Mouse (Mus musculus) stomach, embryonic 14.5 days (tissue): Measurements from ENCODE around the gene Hspa13. TPM values are rescaled to one million over a fixed set of nuclear protein-coding genes. Genes with fewer than 3 reads are reported as not detected.

Experiments
- ATAC-seq: fragments of 200-750 bp; cut with Nextera tagmentation; 2 replicates; pipeline ENCODE4 v1.8.0; 2017; ENCODE audit warnings: low read depth, moderate TSS enrichment; ENCODE audit not compliant: insufficient number of reproducible peaks, insufficient read depth, low FRiP score
- H3K27ac ChIP-seq: fragments of 300-500 bp; sonication (generic); 2 replicates; pipeline ENCODE4 v1.5.1; 2014; ENCODE audit warnings: mild to moderate bottlenecking, low read length, moderate library complexity, mixed read lengths
- H3K27me3 ChIP-seq: fragments of 300-500 bp; sonication (generic); 2 replicates; pipeline ENCODE4 v1.6.1; 2014; ENCODE audit warnings: low read length, control low read depth, mixed read lengths; ENCODE audit not compliant: control insufficient read depth, insufficient read depth
- H3K36me3 ChIP-seq: fragments of 300-500 bp; sonication (generic); 2 replicates; pipeline ENCODE4 v1.6.1; 2014; ENCODE audit warnings: mild to moderate bottlenecking, control low read depth, low read length, moderate library complexity, mixed read lengths; ENCODE audit not compliant: control insufficient read depth, insufficient read depth
- H3K4me1 ChIP-seq: fragments of 300-500 bp; sonication (generic); 2 replicates; pipeline ENCODE4 v1.6.1; 2014; ENCODE audit warnings: low read length, control low read depth, mixed read lengths; ENCODE audit not compliant: control insufficient read depth, insufficient read depth
- H3K4me2 ChIP-seq: fragments of 300-500 bp; sonication (generic); replicated peaks from 2 replicates; pipeline ENCODE4 v1.6.1; 2014; ENCODE audit warnings: low read depth, low read length, control low read depth
- H3K4me3 ChIP-seq: fragments of 300-500 bp; sonication (generic); 2 replicates; pipeline ENCODE4 v1.5.1; 2014; ENCODE audit warnings: low read depth, low read length, control low read depth
- H3K9ac ChIP-seq: fragments of 300-500 bp; sonication (generic); replicated peaks from 2 replicates; pipeline ENCODE4 v1.6.1; 2014; ENCODE audit warnings: low read depth, mild to moderate bottlenecking, control low read depth, low read length, moderate library complexity, mixed read lengths
- H3K9me3 ChIP-seq: fragments of 300-500 bp; sonication (generic); 2 replicates; pipeline ENCODE4 v1.6.1; 2016; ENCODE audit warnings: low read depth, low read length, control low read depth; ENCODE audit not compliant: control insufficient read depth
- WGBS: fragments of 180-500 bp; shearing (Covaris S2); extraction: QIAGEN DNeasy Blood & Tissue Kit; methylation state at CpG from one replicate; pipeline ENCODE4 v1.1.7; 2014; 5-methylcytosine and 5-hydroxymethylcytosine counted together
- polyA plus RNA-seq: library from polyadenylated mRNA; unstranded; fragments of >200 nt; fragmentation: Nextera tagmentation; extraction: Ambion mirVana; gene quantifications from 2 replicates; pipeline ENCODE4 v1.2.1, GENCODE M21; 2014

Gene Hspa13
- polyA plus RNA-seq, result 33.6 and 38.1 TPM in 2 replicates

GRCm38 (mm10) chr16:75766388-75767249 lies at the start of gene Hspa13:
TSS of gene Hspa13 (minus strand) at chr16:75767104.
- no peaks in the 10 kb centered on the region for H3K27me3 ChIP-seq
- peaks cover 10% of the 10 kb centered on the region for H3K36me3 ChIP-seq
- H3K4me3 ChIP-seq, result peak within 1 kb of the TSS; percentile 67
- WGBS, result under 1% methylated on average over 51 of the region's 51 CpGs
- H3K9ac ChIP-seq, result peak within 1 kb of the TSS; percentile 55
- H3K27ac ChIP-seq, result peak within 1 kb of the TSS; percentile 33
- ATAC-seq, result peak; percentile 98
- no peaks in the 10 kb centered on the region for H3K9me3 ChIP-seq
- H3K4me2 ChIP-seq, result peak within 1 kb of the TSS; percentile 64
- H3K4me1 ChIP-seq, result peaks cover 4% of the 10 kb centered on the region; the same call in 1 of the 2 replicates

- Histone ChIP-seq H3K4me2 (no peak overlapping the region), H3K4me1 (no peaks in the 10 kb centered on the region), H3K27ac (no peak overlapping the region), H3K4me3 (no peak overlapping the region), H3K9me3 (no peaks in the 10 kb centered on the region), H3K9ac (no peak overlapping the region), H3K36me3 (no peaks in the 10 kb centered on the region), H3K27me3 (no peaks in the 10 kb centered on the region)
- 48% methylated on average over 1 of the region's 1 CpGs for WGBS
- ATAC-seq, result no peak
These were observed 12.4 kb upstream of the Hspa13 start for GRCm38 (mm10) chr16:75779271-75779670.

GRCm38 (mm10) chr16:75773222-75773621 lies 6.3 kb upstream of the Hspa13 start:
- ATAC-seq, result no peak
- H3K9ac ChIP-seq, result no peak overlapping the region
- H3K4me2 ChIP-seq, result no peak overlapping the region
- H3K36me3 ChIP-seq, result no peaks in the 10 kb centered on the region
- no peaks in the 10 kb centered on the region for H3K27me3 ChIP-seq
- H3K27ac ChIP-seq, result no peak overlapping the region
- WGBS, result 92% methylated on average over 10 of the region's 10 CpGs
- H3K4me3 ChIP-seq, result no peak overlapping the region
- no peaks in the 10 kb centered on the region for H3K4me1 ChIP-seq
- no peaks in the 10 kb centered on the region for H3K9me3 ChIP-seq

- peak overlapping the region; percentile 33; the same call in 1 of the 2 replicates for H3K27ac ChIP-seq
- peaks cover 9% of the 10 kb centered on the region for H3K36me3 ChIP-seq
- 17% methylated on average over 21 of the region's 21 CpGs for WGBS
- peak overlapping the region; percentile 64 for H3K4me2 ChIP-seq
- H3K27me3 ChIP-seq, result no peaks in the 10 kb centered on the region
- H3K4me3 ChIP-seq, result peak overlapping the region; percentile 67
- no peaks in the 10 kb centered on the region for H3K9me3 ChIP-seq
- H3K4me1 ChIP-seq, result peaks cover 4% of the 10 kb centered on the region; the same call in 1 of the 2 replicates
- ATAC-seq, result peak; percentile 71; the same call in 1 of the 2 replicates
- no peak overlapping the region; the same call in 1 of the 2 replicates for H3K9ac ChIP-seq
These were observed 522 bp upstream of the Hspa13 start for GRCm38 (mm10) chr16:75767250-75768002.

- H3K27me3 ChIP-seq, result no peaks in the 10 kb centered on the region
- H3K27ac ChIP-seq, result no peak overlapping the region
- 76% methylated on average over 1 of the region's 1 CpGs for WGBS
- ATAC-seq, result no peak
- no peaks in the 10 kb centered on the region for H3K9me3 ChIP-seq
- H3K36me3 ChIP-seq, result peaks cover 10% of the 10 kb centered on the region; the same call in 1 of the 2 replicates
- H3K4me1 ChIP-seq, result no peaks in the 10 kb centered on the region
- no peak overlapping the region for H3K4me3 ChIP-seq
- H3K4me2 ChIP-seq, result no peak overlapping the region
- no peak overlapping the region for H3K9ac ChIP-seq
These were observed 14.0 kb downstream of the Hspa13 start for GRCm38 (mm10) chr16:75752876-75753275.

GRCm38 (mm10) chr16:75750103-75750502 lies 16.8 kb downstream of the Hspa13 start:
- WGBS, result 60% methylated on average over 5 of the region's 5 CpGs
- no peaks in the 10 kb centered on the region for H3K36me3 ChIP-seq
- H3K4me2 ChIP-seq, result no peak overlapping the region
- H3K9ac ChIP-seq, result no peak overlapping the region
- no peaks in the 10 kb centered on the region for H3K4me1 ChIP-seq
- H3K27ac ChIP-seq, result no peak overlapping the region
- no peak for ATAC-seq
- H3K4me3 ChIP-seq, result no peak overlapping the region
- no peaks in the 10 kb centered on the region for H3K9me3 ChIP-seq
- H3K27me3 ChIP-seq, result no peaks in the 10 kb centered on the region

GRCm38 (mm10) chr16:75748926-75749325 lies 18.0 kb downstream of the Hspa13 start:
- ATAC-seq, result no peak
- WGBS, result 77% methylated on average over 1 of the region's 1 CpGs

GRCm38 (mm10) chr16:75744014-75744413 lies 22.9 kb downstream of the Hspa13 start:
- H3K27ac ChIP-seq, result no peak overlapping the region
- no peaks in the 10 kb centered on the region for H3K9me3 ChIP-seq
- H3K9ac ChIP-seq, result no peak overlapping the region
- no peak for ATAC-seq
- no peaks in the 10 kb centered on the region for H3K36me3 ChIP-seq
- H3K4me3 ChIP-seq, result no peak overlapping the region
- no peaks in the 10 kb centered on the region for H3K27me3 ChIP-seq
- H3K4me1 ChIP-seq, result no peaks in the 10 kb centered on the region
- H3K4me2 ChIP-seq, result no peak overlapping the region
- 62% methylated on average over 3 of the region's 3 CpGs for WGBS

More at GRCm38 (mm10) chr16:75748926-75749325, 18.0 kb downstream of the Hspa13 start:
- H3K9me3 ChIP-seq, result no peaks in the 10 kb centered on the region
- H3K9ac ChIP-seq, result no peak overlapping the region
- no peak overlapping the region for H3K4me2 ChIP-seq
- H3K4me1 ChIP-seq, result no peaks in the 10 kb centered on the region
- no peaks in the 10 kb centered on the region for H3K36me3 ChIP-seq
- no peak overlapping the region for H3K27ac ChIP-seq
- H3K4me3 ChIP-seq, result no peak overlapping the region
- H3K27me3 ChIP-seq, result no peaks in the 10 kb centered on the region
